Mouse (Mus musculus) MEL (cell line): Measurements from ENCODE around the gene Ggt5. TPM values are rescaled to one million over a fixed set of nuclear protein-coding genes. Genes with fewer than 3 reads are reported as not detected.

Experiments used
- DNase-seq: peaks from one replicate; pipeline ENCODE4 v3.0.0; 2011; ENCODE audit warnings: low read depth, low spot score
- H3K27ac ChIP-seq: 2 replicates; pipeline ENCODE4 v1.5.1; 2012; ENCODE audit warnings: low read depth, mild to moderate bottlenecking, control low read depth, low read length, moderate library complexity; ENCODE audit not compliant: control insufficient read depth
- H3K27me3 ChIP-seq, 2 experiments: fragments of 150-350 bp in 1 of 2; sonication (generic) in 1 of 2; 2 replicates each; pipeline ENCODE4 v1.6.1; 2012; ENCODE audit warnings: low read length in 2 of 2, mild to moderate bottlenecking in 2 of 2, improper control_type of control experiment in 1 of 2, moderate library complexity in 1 of 2; ENCODE audit not compliant: insufficient read depth in 2 of 2, control insufficient read depth in 1 of 2
- H3K36me3 ChIP-seq, 2 experiments: 2 replicates each; pipeline ENCODE4 v1.6.1; 2012 to 2014; ENCODE audit warnings: low read length in 2 of 2, improper control_type of control experiment in 1 of 2, inconsistent platforms in 1 of 2, mild to moderate bottlenecking in 1 of 2; ENCODE audit not compliant: insufficient read depth in 2 of 2, control insufficient read depth in 1 of 2
- H3K4me1 ChIP-seq, 2 experiments: fragments of 150-350 bp in 1 of 2; sonication (generic) in 1 of 2; 2 replicates each; pipeline ENCODE4 v1.6.1; 2012; ENCODE audit warnings: low read length in 2 of 2, improper control_type of control experiment in 1 of 2, mild to moderate bottlenecking in 1 of 2; ENCODE audit not compliant: insufficient read depth in 2 of 2, control insufficient read depth in 1 of 2
- H3K4me3 ChIP-seq, 2 experiments: fragments of 150-350 bp in 1 of 2; sonication (generic) in 1 of 2; 2 replicates each; pipeline ENCODE4 v1.5.1; 2012; ENCODE audit warnings: low read depth in 2 of 2, low read length in 2 of 2, mild to moderate bottlenecking in 2 of 2, moderate library complexity in 2 of 2, control low read depth in 1 of 2, improper control_type of control experiment in 1 of 2; ENCODE audit not compliant: control insufficient read depth in 1 of 2, insufficient read depth in 1 of 2
- H3K79me2 ChIP-seq: 2 replicates; pipeline ENCODE4 v1.6.1; 2012; ENCODE audit warnings: mild to moderate bottlenecking, low read length, moderate library complexity; ENCODE audit not compliant: control insufficient read depth, poor library complexity, insufficient read depth
- H3K9ac ChIP-seq: 2 replicates; pipeline ENCODE4 v1.6.1; 2012; ENCODE audit warnings: low read depth, mild to moderate bottlenecking, control low read depth, low read length, moderate library complexity; ENCODE audit not compliant: control insufficient read depth, poor library complexity, severe bottlenecking
- H3K9me3 ChIP-seq: fragments of 150-350 bp; sonication (generic); replicated peaks from 2 replicates; pipeline ENCODE4 v1.6.1; 2012; ENCODE audit warnings: mild to moderate bottlenecking, low read length, improper control_type of control experiment, moderate library complexity; ENCODE audit not compliant: insufficient read depth
- CHD2 ChIP-seq: IDR thresholded peaks from 2 replicates; pipeline ENCODE4 v1.6.1; 2011; ENCODE audit warnings: low read length, improper control_type of control experiment
- CTCF ChIP-seq, 3 experiments: IDR thresholded peaks in 2 of 3; conservative IDR thresholded peaks in 1 of 3; 2 replicates each; pipeline ENCODE4 v1.5.1; 2011 to 2012; ENCODE audit warnings: low read length in 3 of 3, low read depth in 2 of 3, mild to moderate bottlenecking in 2 of 3, improper control_type of control experiment in 1 of 3, inconsistent platforms in 1 of 3, mixed read lengths in 1 of 3, moderate library complexity in 1 of 3; ENCODE audit not compliant: control insufficient read depth in 1 of 3, insufficient read depth in 1 of 3, poor library complexity in 1 of 3, severe bottlenecking in 1 of 3
- E2F4 ChIP-seq: IDR thresholded peaks from 2 replicates; pipeline ENCODE4 v1.6.1; 2011; ENCODE audit warnings: low read depth, low read length, improper control_type of control experiment, borderline replicate concordance
- ELF1 ChIP-seq: IDR thresholded peaks from 2 replicates; pipeline ENCODE4 v1.6.1; 2014; ENCODE audit warnings: low read depth, mild to moderate bottlenecking, inconsistent platforms, low read length, improper control_type of control experiment, moderate library complexity
- ETS1 ChIP-seq: IDR thresholded peaks from 2 replicates; pipeline ENCODE4 v1.6.1; 2012; ENCODE audit warnings: low read depth, mild to moderate bottlenecking, inconsistent platforms, low read length, improper control_type of control experiment, moderate library complexity
- GATA1 ChIP-seq: IDR thresholded peaks from 2 replicates; pipeline ENCODE4 v1.6.1; 2011; ENCODE audit warnings: low read depth, low read length, improper control_type of control experiment
- HCFC1 ChIP-seq: IDR thresholded peaks from 2 replicates; pipeline ENCODE4 v1.6.1; 2012; ENCODE audit warnings: low read depth, mild to moderate bottlenecking, inconsistent platforms, low read length, improper control_type of control experiment, moderate library complexity
- MAFK ChIP-seq: IDR thresholded peaks from 2 replicates; pipeline ENCODE4 v1.6.1; 2011; ENCODE audit warnings: low read depth, mild to moderate bottlenecking, low read length, improper control_type of control experiment, borderline replicate concordance
- MYC ChIP-seq: IDR thresholded peaks from 2 replicates; pipeline ENCODE4 v1.6.1; 2011; ENCODE audit warnings: low read depth, mild to moderate bottlenecking, low read length, improper control_type of control experiment, moderate library complexity
- NELFE ChIP-seq: IDR thresholded peaks from 2 replicates; pipeline ENCODE4 v1.6.1; 2011; ENCODE audit warnings: low read depth, low read length, improper control_type of control experiment
- POLR2A ChIP-seq, 2 experiments: IDR thresholded peaks; 2 replicates each; pipeline ENCODE4 v1.6.1; 2011 to 2012; ENCODE audit warnings: low read length in 2 of 2, mild to moderate bottlenecking in 2 of 2, control low read depth in 1 of 2, improper control_type of control experiment in 1 of 2, low read depth in 1 of 2, moderate library complexity in 1 of 2; ENCODE audit not compliant: control insufficient read depth in 1 of 2, insufficient read depth in 1 of 2, poor library complexity in 1 of 2
- POLR2AphosphoS2 ChIP-seq: IDR thresholded peaks from 2 replicates; pipeline ENCODE4 v1.6.1; 2011; ENCODE audit warnings: low read length, improper control_type of control experiment
- SIN3A ChIP-seq: IDR thresholded peaks from 2 replicates; pipeline ENCODE4 v1.6.1; 2012; ENCODE audit warnings: low read length, improper control_type of control experiment, inconsistent platforms
- SMC3 ChIP-seq: IDR thresholded peaks from 2 replicates; pipeline ENCODE4 v1.6.1; 2011; ENCODE audit warnings: low read depth, low read length, improper control_type of control experiment
- TAL1 ChIP-seq: IDR thresholded peaks from 2 replicates; pipeline ENCODE4 v1.6.1; 2012; ENCODE audit warnings: mild to moderate bottlenecking, inconsistent platforms, low read length, moderate library complexity, mixed read lengths
- TCF12 ChIP-seq: IDR thresholded peaks from 2 replicates; pipeline ENCODE4 v1.6.1; 2014; ENCODE audit warnings: low read depth, mild to moderate bottlenecking, inconsistent platforms, low read length, improper control_type of control experiment, moderate library complexity
- ZC3H11A ChIP-seq: IDR thresholded peaks from 2 replicates; pipeline ENCODE4 v1.6.1; 2012; ENCODE audit warnings: low read depth, mild to moderate bottlenecking, inconsistent platforms, low read length, improper control_type of control experiment
- ZKSCAN1 ChIP-seq: IDR thresholded peaks from 2 replicates; pipeline ENCODE4 v1.6.1; 2012; ENCODE audit warnings: low read depth, mild to moderate bottlenecking, inconsistent platforms, low read length, improper control_type of control experiment, moderate library complexity
- ZMIZ1 ChIP-seq: IDR thresholded peaks from 2 replicates; pipeline ENCODE4 v1.6.1; 2012; ENCODE audit warnings: low read depth, mild to moderate bottlenecking, inconsistent platforms, low read length, improper control_type of control experiment, moderate library complexity
- ZNF384 ChIP-seq: IDR thresholded peaks from 2 replicates; pipeline ENCODE4 v1.6.1; 2012; ENCODE audit warnings: low read depth, mild to moderate bottlenecking, inconsistent platforms, low read length, improper control_type of control experiment
- polyA plus RNA-seq, 2 experiments: library from polyadenylated mRNA; stranded (reverse) in 1 of 2; unstranded in 1 of 2; fragments of >175 nt in 1 of 2; fragments of >200 nt in 1 of 2; gene quantifications; 2 replicates each; pipeline versions ENCODE4 v1.2.1 to v1.2.4; 2012; ENCODE audit warnings: low replicate concordance in 2 of 2, low read depth in 1 of 2; ENCODE audit not compliant: insufficient read length in 2 of 2, insufficient read depth in 1 of 2, missing spikeins in 1 of 2
- total RNA-seq: library from RNA; depleted of rRNA; stranded (reverse); fragments of 300-350 nt; gene quantifications from 2 replicates; pipeline ENCODE4 v1.2.3, GENCODE M21; 2012

Gene Ggt5
- total and polyA plus RNA-seq, 3 experiments, result 0.11 TPM; not detected in 2

DNA sequence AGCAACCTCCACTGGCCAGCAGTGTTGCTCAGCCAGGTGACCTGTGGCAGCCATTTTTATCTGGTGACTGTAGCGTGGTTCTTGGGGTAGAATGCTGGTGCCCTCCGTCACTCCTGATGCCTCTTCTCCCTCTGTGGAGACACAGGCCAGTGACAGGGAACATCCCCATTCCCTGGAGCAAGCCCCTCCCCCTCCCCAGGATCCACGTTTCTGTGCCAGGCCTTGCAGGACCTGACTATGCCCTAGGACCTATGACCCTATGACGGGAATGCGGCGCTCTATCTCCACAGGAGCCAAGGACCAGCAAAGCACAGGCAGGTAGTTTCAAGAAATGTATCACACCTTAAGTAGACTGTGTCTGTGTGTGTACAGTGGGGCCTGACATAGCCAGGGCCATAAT is 59.0 kb downstream of the Ggt5 start:
- H3K27ac ChIP-seq, result no peak overlapping the region
- no peaks in the 10 kb centered on the region for H3K79me2 ChIP-seq
- peaks cover 0 to 3% of the 10 kb centered on the region in 2 experiments; a peak in 1 of 4 replicates for H3K36me3 ChIP-seq
- H3K27me3 ChIP-seq, result no peaks in the 10 kb centered on the region
- no peak overlapping the region for H3K4me3 ChIP-seq
- H3K4me1 ChIP-seq, result peaks cover 0 to 3% of the 10 kb centered on the region in 2 experiments; a peak in 2 of 4 replicates
- no peaks in the 10 kb centered on the region for H3K9me3 ChIP-seq
- no peak for DNase-seq
- no peak overlapping the region for H3K9ac ChIP-seq
- TF ChIP-seq TAL1 (no peak), CTCF (IDR thresholded peaks at IDR 0.05 in 2 of 3, conservative IDR thresholded peaks at IDR 0.05 in 1 of 3; ENCODE audit: control insufficient read depth in 1 of 3, insufficient read depth in 1 of 3, low read depth in 2 of 3, low read length in 3 of 3, poor library complexity in 1 of 3, severe bottlenecking in 1 of 3) (no peak), TCF12 (no peak), POLR2AphosphoS2 (no peak), NELFE (no peak)

DNA sequence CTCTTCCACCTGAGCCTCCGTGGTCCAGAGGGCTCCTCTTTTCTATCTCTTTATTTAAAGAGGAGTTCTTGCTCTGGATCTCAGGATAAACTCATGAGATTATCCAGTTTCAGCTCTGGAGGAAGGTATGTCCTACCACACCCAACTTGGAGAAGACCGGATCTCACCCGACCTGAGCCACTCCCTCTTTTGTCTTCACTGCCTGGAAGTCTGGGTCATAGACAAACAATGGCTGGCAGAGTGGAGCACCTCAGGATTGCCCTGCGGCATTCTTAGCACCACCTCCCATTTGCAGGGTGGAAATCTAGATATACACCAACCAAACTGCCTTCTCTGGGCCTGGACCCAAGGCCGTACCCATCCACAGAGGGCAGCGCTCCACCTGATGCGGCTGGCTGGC is 59.9 kb downstream of the Ggt5 start:
- H3K9ac ChIP-seq, result no peak overlapping the region
- H3K4me1 ChIP-seq, result no peaks in the 10 kb centered on the region; a peak in 1 of 4 replicates
- H3K27ac ChIP-seq, result no peak overlapping the region
- DNase-seq, result no peak
- no peaks in the 10 kb centered on the region for H3K79me2 ChIP-seq
- H3K36me3 ChIP-seq, result peaks cover 0 to 3% of the 10 kb centered on the region in 2 experiments; a peak in 1 of 4 replicates
- TF ChIP-seq GATA1 (no peak), ELF1 (no peak), ZKSCAN1 (no peak), HCFC1 (no peak), ZC3H11A (no peak), E2F4 (no peak), NELFE (no peak), ZNF384 (no peak), SIN3A (no peak), MYC (no peak), SMC3 (no peak), POLR2A (IDR thresholded peaks at IDR 0.05; ENCODE audit: control insufficient read depth in 1 of 2, insufficient read depth in 1 of 2, low read depth in 1 of 2, low read length in 2 of 2, poor library complexity in 1 of 2) (no peak), TAL1 (no peak), ETS1 (no peak), CHD2 (no peak), ZMIZ1 (no peak), MAFK (no peak)
- no peaks in the 10 kb centered on the region for H3K27me3 ChIP-seq
- H3K4me3 ChIP-seq, result no peak overlapping the region
- H3K9me3 ChIP-seq, result no peaks in the 10 kb centered on the region
